ENCODE assay signal across 15 mouse cellular contexts in the genomic region with DNA sequence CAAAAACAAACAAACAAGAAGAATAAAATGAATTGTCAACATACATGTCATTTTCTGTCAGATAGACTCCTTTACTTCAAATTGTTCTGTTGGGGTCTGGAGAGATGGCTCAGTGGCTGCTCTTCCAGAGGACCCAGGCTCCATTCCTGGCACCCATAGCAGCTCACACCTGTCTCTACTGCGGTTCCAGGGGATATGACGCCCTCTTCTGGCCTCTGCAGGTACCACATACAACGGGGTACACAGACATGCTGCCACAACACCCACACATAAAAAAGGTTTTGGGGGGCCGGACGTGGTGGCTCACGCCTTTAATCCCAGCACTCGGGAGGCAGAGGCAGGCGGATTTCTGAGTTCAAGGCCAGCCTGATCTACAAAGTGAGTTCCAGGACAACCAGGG. TPM values are rescaled to one million over a fixed set of nuclear protein-coding genes. Genes with fewer than 3 reads are reported as not detected.
DNase-seq lines count a peak whose midpoint lies in the region; ATAC-seq and TF ChIP-seq lines count a peak whose summit lies in the region.
"Had no signal": no experiment of that assay in that cellular context is flagged by ENCODE, and none has a peak within 500 bp of the region (broad histone marks: within the 10 kb centered on the region; RNA-seq: fewer than 3 reads in every experiment).

No protein-coding gene starts in this region.

- H3K36me3 ChIP-seq in intestine, postnatal 0 days (ENCODE audit: control insufficient read depth, insufficient read depth), result peaks cover 38% of the 10 kb centered on the region
- H3K36me3 ChIP-seq in intestine, embryonic 16.5 days (ENCODE audit: control insufficient read depth, insufficient read depth, low read length), result peaks cover 15% of the 10 kb centered on the region; the same call in 1 of the 2 replicates
- peaks cover 13% of the 10 kb centered on the region for H3K36me3 ChIP-seq in stomach, postnatal 0 days (ENCODE audit: control insufficient read depth, insufficient read depth, low read length)
- H3K36me3 ChIP-seq in forebrain, embryonic 11.5 days (ENCODE audit: control insufficient read depth, insufficient read depth, low read length), result peaks cover 8% of the 10 kb centered on the region

- 94% methylated on average over 8 of the region's 8 CpGs for WGBS in intestine, postnatal 0 days
- WGBS in intestine, embryonic 16.5 days, result 91% methylated on average over 8 of the region's 8 CpGs
- WGBS in stomach, postnatal 0 days, result 92% methylated on average over 8 of the region's 8 CpGs
- WGBS in forebrain, embryonic 11.5 days, result 91% methylated on average over 8 of the region's 8 CpGs

- DNase-seq in thymus, postnatal 14 days, result peak; percentile 23
- no peak for DNase-seq in thymus, postnatal 10 days (ENCODE audit: low spot score in 2 of 2)
- DNase-seq in T-cell, adult 2 months (ENCODE audit: low spot score), result peak; percentile 19
- no peak for DNase-seq in stomach, postnatal 0 days (ENCODE audit: low spot score)
- DNase-seq in heart, postnatal 36 days, result no peak
- DNase-seq in forebrain, embryonic 11.5 days (ENCODE audit: low spot score), result no peak
- DNase-seq: adrenal gland, adult 2 months; kidney, postnatal 10 days; layer of hippocampus, postnatal 36 days; liver, embryonic 13.5 days; right cerebral cortex, postnatal 14 days had no signal

- H3K4me3 ChIP-seq in intestine, postnatal 0 days (ENCODE audit: low read depth, low read length), result no peak overlapping the region
- no peak overlapping the region for H3K4me3 ChIP-seq in intestine, embryonic 16.5 days (ENCODE audit: low read length)
- no peak overlapping the region for H3K4me3 ChIP-seq in stomach, postnatal 0 days (ENCODE audit: low read depth, low read length)
- H3K4me3 ChIP-seq in forebrain, embryonic 11.5 days (ENCODE audit: low read depth, low read length), result no peak overlapping the region
- H3K4me3 ChIP-seq: embryonic facial prominence, embryonic 15.5 days; forebrain, embryonic 15.5 days; liver, embryonic 13.5 days had no signal

- no peak for TF ChIP-seq EP300 in stomach, postnatal 0 days (optimal IDR thresholded peaks at IDR 0.05)

- TF ChIP-seq CTCF in intestine, postnatal 0 days (IDR thresholded peaks at IDR 0.05; ENCODE audit: low read depth), result peak; percentile 45
- peak; percentile 49 for TF ChIP-seq CTCF in stomach, postnatal 0 days (IDR thresholded peaks at IDR 0.05; ENCODE audit: low read depth)

- H3K27me3 ChIP-seq in intestine, postnatal 0 days (replicated peaks; ENCODE audit: control insufficient read depth, insufficient read depth, low read length), result no peaks in the 10 kb centered on the region
- no peaks in the 10 kb centered on the region for H3K27me3 ChIP-seq in intestine, embryonic 16.5 days (replicated peaks; ENCODE audit: control insufficient read depth, insufficient read depth, low read length)
- no peaks in the 10 kb centered on the region for H3K27me3 ChIP-seq in stomach, postnatal 0 days (ENCODE audit: control insufficient read depth, insufficient read depth, low read length)
- H3K27me3 ChIP-seq in forebrain, embryonic 11.5 days (ENCODE audit: control insufficient read depth, insufficient read depth, low read length), result no peaks in the 10 kb centered on the region
- H3K27me3 ChIP-seq: embryonic facial prominence, embryonic 15.5 days; forebrain, embryonic 15.5 days; liver, embryonic 13.5 days had no signal

- no peak overlapping the region for H3K27ac ChIP-seq in intestine, postnatal 0 days (ENCODE audit: low read depth, low read length)
- no peak overlapping the region for H3K27ac ChIP-seq in intestine, embryonic 16.5 days (ENCODE audit: low read length)
- H3K27ac ChIP-seq in stomach, postnatal 0 days (replicated peaks), result no peak overlapping the region
- H3K27ac ChIP-seq in forebrain, embryonic 11.5 days (ENCODE audit: low read depth, low read length), result no peak overlapping the region
- H3K27ac ChIP-seq: embryonic facial prominence, embryonic 15.5 days; forebrain, embryonic 15.5 days had no signal

- no peak for ATAC-seq in intestine, postnatal 0 days
- no peak for ATAC-seq in intestine, embryonic 16.5 days
- ATAC-seq in stomach, postnatal 0 days (ENCODE audit: low FRiP score, low TSS enrichment), result no peak
- no peak for ATAC-seq in forebrain, embryonic 11.5 days (replicated peaks; ENCODE audit: low FRiP score)
- ATAC-seq: forebrain, embryonic 15.5 days had no signal

- H3K9me3 ChIP-seq in intestine, postnatal 0 days (ENCODE audit: control insufficient read depth), result no peaks in the 10 kb centered on the region
- no peaks in the 10 kb centered on the region for H3K9me3 ChIP-seq in intestine, embryonic 16.5 days (ENCODE audit: control insufficient read depth, low read length)
- no peaks in the 10 kb centered on the region for H3K9me3 ChIP-seq in stomach, postnatal 0 days (ENCODE audit: control insufficient read depth, low read length)
- no peaks in the 10 kb centered on the region for H3K9me3 ChIP-seq in forebrain, embryonic 11.5 days (ENCODE audit: control insufficient read depth, low read length)
- H3K9me3 ChIP-seq: embryonic facial prominence, embryonic 15.5 days; forebrain, embryonic 15.5 days; liver, embryonic 13.5 days had no signal

- no peaks in the 10 kb centered on the region for H3K4me1 ChIP-seq in intestine, postnatal 0 days (replicated peaks; ENCODE audit: control insufficient read depth, insufficient read depth, low read length)
- H3K4me1 ChIP-seq in intestine, embryonic 16.5 days (ENCODE audit: control insufficient read depth, insufficient read depth, low read length), result peaks cover 12% of the 10 kb centered on the region
- peaks cover 2% of the 10 kb centered on the region; the same call in 1 of the 2 replicates for H3K4me1 ChIP-seq in stomach, postnatal 0 days (replicated peaks; ENCODE audit: control insufficient read depth, insufficient read depth)
- H3K4me1 ChIP-seq in forebrain, embryonic 11.5 days (replicated peaks; ENCODE audit: control insufficient read depth, insufficient read depth, low read length), result peaks cover 10% of the 10 kb centered on the region; the same call in 1 of the 2 replicates

- no peak overlapping the region for H3K9ac ChIP-seq in intestine, postnatal 0 days (ENCODE audit: low read depth, low read length)
- no peak overlapping the region for H3K9ac ChIP-seq in intestine, embryonic 16.5 days (ENCODE audit: low read depth, low read length)
- no peak overlapping the region for H3K9ac ChIP-seq in stomach, postnatal 0 days (ENCODE audit: low read length)
- H3K9ac ChIP-seq in forebrain, embryonic 11.5 days (ENCODE audit: low read length), result no peak overlapping the region
- H3K9ac ChIP-seq: embryonic facial prominence, embryonic 15.5 days; forebrain, embryonic 15.5 days; liver, embryonic 13.5 days had no signal

- no peak overlapping the region for H3K4me2 ChIP-seq in intestine, postnatal 0 days (replicated peaks; ENCODE audit: low read depth)
- H3K4me2 ChIP-seq in intestine, embryonic 16.5 days (ENCODE audit: low read depth, low read length), result no peak overlapping the region
- no peak overlapping the region for H3K4me2 ChIP-seq in stomach, postnatal 0 days (replicated peaks; ENCODE audit: low read depth)
- H3K4me2 ChIP-seq in forebrain, embryonic 11.5 days (ENCODE audit: low read depth, low read length, severe bottlenecking), result no peak overlapping the region
- H3K4me2 ChIP-seq: embryonic facial prominence, embryonic 15.5 days; forebrain, embryonic 15.5 days; liver, embryonic 13.5 days had no signal

- intact Hi-C loops in heart, postnatal 36 days (cut with DNase I), result no loop called here

RNA-seq across cellular contexts. Expression of gene Dynll1, which starts 6.6 kb away (rescaled TPM):
- polyA plus RNA-seq in intestine, postnatal 0 days (2015; fragmentation: Nextera tagmentation; extraction: Ambion mirVana), result 510 and 539 TPM in 2 replicates
- 1,024 and 1,116 TPM in 2 replicates for polyA plus RNA-seq in intestine, embryonic 16.5 days (2015; fragmentation: Nextera tagmentation; extraction: Ambion mirVana)
- polyA plus RNA-seq in stomach, postnatal 0 days (2015; fragmentation: Nextera tagmentation; extraction: Ambion mirVana), result 1,661 and 1,792 TPM in 2 replicates
- 10 to 100 TPM; 71.9 to 88.5 TPM for total RNA-seq in heart, postnatal 36 days (2021)
- 1,518 and 1,534 TPM in 2 replicates for polyA plus RNA-seq in forebrain, embryonic 11.5 days (2014; fragmentation: Nextera tagmentation; extraction: Ambion mirVana)

RNA-seq across cellular contexts. Expression of gene Coq5, which starts 14.7 kb away (rescaled TPM):
- 31.3 and 32.4 TPM in 2 replicates for polyA plus RNA-seq in intestine, postnatal 0 days (2015; fragmentation: Nextera tagmentation; extraction: Ambion mirVana)
- polyA plus RNA-seq in intestine, embryonic 16.5 days (2015; fragmentation: Nextera tagmentation; extraction: Ambion mirVana), result 64.2 and 72.9 TPM in 2 replicates
- 32.6 and 32.9 TPM in 2 replicates for polyA plus RNA-seq in stomach, postnatal 0 days (2015; fragmentation: Nextera tagmentation; extraction: Ambion mirVana)
- total RNA-seq in heart, postnatal 36 days (2021), result 100 to 1,000 TPM; 137 to 167 TPM
- 57.1 and 58.2 TPM in 2 replicates for polyA plus RNA-seq in forebrain, embryonic 11.5 days (2014; fragmentation: Nextera tagmentation; extraction: Ambion mirVana)

RNA-seq across cellular contexts. Expression of gene Rnf10, which starts 21.5 kb away (rescaled TPM):
- polyA plus RNA-seq in intestine, postnatal 0 days (2015; fragmentation: Nextera tagmentation; extraction: Ambion mirVana), result 64.9 and 69.1 TPM in 2 replicates
- polyA plus RNA-seq in intestine, embryonic 16.5 days (2015; fragmentation: Nextera tagmentation; extraction: Ambion mirVana), result 90.4 and 92.6 TPM in 2 replicates
- 84.0 and 93.0 TPM in 2 replicates for polyA plus RNA-seq in stomach, postnatal 0 days (2015; fragmentation: Nextera tagmentation; extraction: Ambion mirVana)
- total RNA-seq in heart, postnatal 36 days (2021), result 100 to 1,000 TPM; 378 to 424 TPM
- polyA plus RNA-seq in forebrain, embryonic 11.5 days (2014; fragmentation: Nextera tagmentation; extraction: Ambion mirVana), result 109 and 110 TPM in 2 replicates

RNA-seq across cellular contexts. Expression of gene Srsf9, which starts 32.8 kb away (rescaled TPM):
- 105 and 117 TPM in 2 replicates for polyA plus RNA-seq in intestine, postnatal 0 days (2015; fragmentation: Nextera tagmentation; extraction: Ambion mirVana)
- polyA plus RNA-seq in intestine, embryonic 16.5 days (2015; fragmentation: Nextera tagmentation; extraction: Ambion mirVana), result 67.9 and 121 TPM in 2 replicates
- 121 and 129 TPM in 2 replicates for polyA plus RNA-seq in stomach, postnatal 0 days (2015; fragmentation: Nextera tagmentation; extraction: Ambion mirVana)
- total RNA-seq in heart, postnatal 36 days (2021), result 10 to 100 TPM; 16.0 to 18.1 TPM
- 373 and 388 TPM in 2 replicates for polyA plus RNA-seq in forebrain, embryonic 11.5 days (2014; fragmentation: Nextera tagmentation; extraction: Ambion mirVana)

RNA-seq across cellular contexts. Expression of gene Gatc, which starts 46.8 kb away (rescaled TPM):
- 12.9 and 15.2 TPM in 2 replicates for polyA plus RNA-seq in intestine, postnatal 0 days (2015; fragmentation: Nextera tagmentation; extraction: Ambion mirVana)
- 23.4 and 23.9 TPM in 2 replicates for polyA plus RNA-seq in intestine, embryonic 16.5 days (2015; fragmentation: Nextera tagmentation; extraction: Ambion mirVana)
- 12.9 and 14.7 TPM in 2 replicates for polyA plus RNA-seq in stomach, postnatal 0 days (2015; fragmentation: Nextera tagmentation; extraction: Ambion mirVana)
- total RNA-seq in heart, postnatal 36 days (2021), result 10 to 100 TPM; 17.6 to 18.6 TPM
- polyA plus RNA-seq in forebrain, embryonic 11.5 days (2014; fragmentation: Nextera tagmentation; extraction: Ambion mirVana), result 51.5 and 51.6 TPM in 2 replicates

Comparison
In these comparisons a context has a peak if more than half of its experiments do, and no peak if none do; other contexts are left out.
1. DNase-seq: peak in thymus, postnatal 14 days (single experiment) and T-cell, adult 2 months (single experiment); none in thymus, postnatal 10 days (0 of 2), stomach, postnatal 0 days (single experiment), heart, postnatal 36 days (0 of 2) and forebrain, embryonic 11.5 days (single experiment).